Mouse (Mus musculus) kidney, adult 2 months (tissue): Measurements from ENCODE around the gene Ppp2r3a.

Experiments used
- CTCF ChIP-seq: fragments of 200-500 bp; conservative IDR thresholded peaks from 2 replicates; pipeline ENCODE4 v1.5.1; 2011; ENCODE audit warnings: low read depth, mild to moderate bottlenecking, control low read depth, low read length, moderate library complexity, mixed read lengths; ENCODE audit not compliant: insufficient read depth, insufficient read length
- POLR2A ChIP-seq: fragments of 200-500 bp; IDR thresholded peaks from one replicate; pipeline ENCODE4 v1.6.1; 2011; ENCODE audit warnings: low read depth, low read length, control low read depth

DNA sequence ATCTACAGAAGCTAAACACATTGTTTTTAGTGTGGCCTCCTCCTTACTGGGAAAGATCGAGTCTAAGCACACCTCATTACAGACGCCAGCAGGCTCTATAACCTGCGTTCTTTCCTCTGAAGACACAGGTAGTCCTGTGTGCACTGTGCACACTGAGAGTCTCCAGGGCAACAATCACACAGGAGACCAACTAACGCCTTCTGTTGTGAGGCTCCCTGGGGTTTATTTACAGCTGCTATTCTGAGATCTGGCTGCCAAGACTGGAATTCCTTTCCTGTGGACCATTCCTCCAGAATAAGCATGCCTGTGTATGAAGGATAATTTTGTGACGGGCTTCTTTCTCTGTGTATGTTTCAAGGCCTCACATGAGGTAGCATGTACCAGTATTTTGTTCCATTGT is 51.0 kb downstream of the Ppp2r3a start:
- TF ChIP-seq CTCF (no peak), POLR2A (no peak)
